Mouse (Mus musculus) MEL (cell line): ENCODE data around the gene Setd5. TPM values are rescaled to one million over a fixed set of nuclear protein-coding genes. Genes with fewer than 3 reads are reported as not detected.
A peak's percentile ranks its signal among the peaks of the same experiment; 100 is the strongest.

ENCODE experiments used
- DNase-seq: peaks from one replicate; pipeline ENCODE4 v3.0.0; 2011; ENCODE audit warnings: low read depth, low spot score
- H3K27ac ChIP-seq: 2 replicates; pipeline ENCODE4 v1.5.1; 2012; ENCODE audit warnings: low read depth, mild to moderate bottlenecking, control low read depth, low read length, moderate library complexity; ENCODE audit not compliant: control insufficient read depth
- H3K27me3 ChIP-seq, 2 experiments: fragments of 150-350 bp in 1 of 2; sonication (generic) in 1 of 2; 2 replicates each; pipeline ENCODE4 v1.6.1; 2012; ENCODE audit warnings: low read length in 2 of 2, mild to moderate bottlenecking in 2 of 2, improper control_type of control experiment in 1 of 2, moderate library complexity in 1 of 2; ENCODE audit not compliant: insufficient read depth in 2 of 2, control insufficient read depth in 1 of 2
- H3K36me3 ChIP-seq, 2 experiments: 2 replicates each; pipeline ENCODE4 v1.6.1; 2012 to 2014; ENCODE audit warnings: low read length in 2 of 2, improper control_type of control experiment in 1 of 2, inconsistent platforms in 1 of 2, mild to moderate bottlenecking in 1 of 2; ENCODE audit not compliant: insufficient read depth in 2 of 2, control insufficient read depth in 1 of 2
- H3K4me1 ChIP-seq, 2 experiments: fragments of 150-350 bp in 1 of 2; sonication (generic) in 1 of 2; 2 replicates each; pipeline ENCODE4 v1.6.1; 2012; ENCODE audit warnings: low read length in 2 of 2, improper control_type of control experiment in 1 of 2, mild to moderate bottlenecking in 1 of 2; ENCODE audit not compliant: insufficient read depth in 2 of 2, control insufficient read depth in 1 of 2
- H3K4me3 ChIP-seq, 2 experiments: fragments of 150-350 bp in 1 of 2; sonication (generic) in 1 of 2; 2 replicates each; pipeline ENCODE4 v1.5.1; 2012; ENCODE audit warnings: low read depth in 2 of 2, low read length in 2 of 2, mild to moderate bottlenecking in 2 of 2, moderate library complexity in 2 of 2, control low read depth in 1 of 2, improper control_type of control experiment in 1 of 2; ENCODE audit not compliant: control insufficient read depth in 1 of 2, insufficient read depth in 1 of 2
- H3K79me2 ChIP-seq: 2 replicates; pipeline ENCODE4 v1.6.1; 2012; ENCODE audit warnings: mild to moderate bottlenecking, low read length, moderate library complexity; ENCODE audit not compliant: control insufficient read depth, poor library complexity, insufficient read depth
- H3K9ac ChIP-seq: 2 replicates; pipeline ENCODE4 v1.6.1; 2012; ENCODE audit warnings: low read depth, mild to moderate bottlenecking, control low read depth, low read length, moderate library complexity; ENCODE audit not compliant: control insufficient read depth, poor library complexity, severe bottlenecking
- H3K9me3 ChIP-seq: fragments of 150-350 bp; sonication (generic); replicated peaks from 2 replicates; pipeline ENCODE4 v1.6.1; 2012; ENCODE audit warnings: mild to moderate bottlenecking, low read length, improper control_type of control experiment, moderate library complexity; ENCODE audit not compliant: insufficient read depth
- CHD1 ChIP-seq: IDR thresholded peaks from 2 replicates; pipeline ENCODE4 v1.6.1; 2012; ENCODE audit warnings: low read depth, mild to moderate bottlenecking, inconsistent platforms, low read length, improper control_type of control experiment
- CTCF ChIP-seq, 3 experiments: IDR thresholded peaks in 2 of 3; conservative IDR thresholded peaks in 1 of 3; 2 replicates each; pipeline ENCODE4 v1.5.1; 2011 to 2012; ENCODE audit warnings: low read length in 3 of 3, low read depth in 2 of 3, mild to moderate bottlenecking in 2 of 3, improper control_type of control experiment in 1 of 3, inconsistent platforms in 1 of 3, mixed read lengths in 1 of 3, moderate library complexity in 1 of 3; ENCODE audit not compliant: control insufficient read depth in 1 of 3, insufficient read depth in 1 of 3, poor library complexity in 1 of 3, severe bottlenecking in 1 of 3
- E2F4 ChIP-seq: IDR thresholded peaks from 2 replicates; pipeline ENCODE4 v1.6.1; 2011; ENCODE audit warnings: low read depth, low read length, improper control_type of control experiment, borderline replicate concordance
- GATA1 ChIP-seq: IDR thresholded peaks from 2 replicates; pipeline ENCODE4 v1.6.1; 2011; ENCODE audit warnings: low read depth, low read length, improper control_type of control experiment
- JUND ChIP-seq: IDR thresholded peaks from 2 replicates; pipeline ENCODE4 v1.6.1; 2011; ENCODE audit warnings: low read depth, mild to moderate bottlenecking, improper control_type of control experiment, low read length
- KAT2A ChIP-seq: conservative IDR thresholded peaks from 2 replicates; pipeline ENCODE4 v1.6.1; 2012; ENCODE audit warnings: low read depth, low read length, improper control_type of control experiment, inconsistent platforms
- MAX ChIP-seq: IDR thresholded peaks from 2 replicates; pipeline ENCODE4 v1.6.1; 2011; ENCODE audit warnings: low read length, improper control_type of control experiment
- MAZ ChIP-seq: IDR thresholded peaks from 2 replicates; pipeline ENCODE4 v1.6.1; 2012; ENCODE audit warnings: low read depth, mild to moderate bottlenecking, inconsistent platforms, low read length, improper control_type of control experiment
- MYB ChIP-seq: IDR thresholded peaks from 2 replicates; pipeline ENCODE4 v1.6.1; 2011; ENCODE audit warnings: mild to moderate bottlenecking, low read depth, low read length, improper control_type of control experiment
- NELFE ChIP-seq: IDR thresholded peaks from 2 replicates; pipeline ENCODE4 v1.6.1; 2011; ENCODE audit warnings: low read depth, low read length, improper control_type of control experiment
- RCOR1 ChIP-seq: IDR thresholded peaks from 2 replicates; pipeline ENCODE4 v1.6.1; 2012; ENCODE audit warnings: low read depth, mild to moderate bottlenecking, inconsistent platforms, low read length, improper control_type of control experiment
- SMC3 ChIP-seq: IDR thresholded peaks from 2 replicates; pipeline ENCODE4 v1.6.1; 2011; ENCODE audit warnings: low read depth, low read length, improper control_type of control experiment
- ZNF384 ChIP-seq: IDR thresholded peaks from 2 replicates; pipeline ENCODE4 v1.6.1; 2012; ENCODE audit warnings: low read depth, mild to moderate bottlenecking, inconsistent platforms, low read length, improper control_type of control experiment
- polyA plus RNA-seq, 2 experiments: library from polyadenylated mRNA; stranded (reverse) in 1 of 2; unstranded in 1 of 2; fragments of >175 nt in 1 of 2; fragments of >200 nt in 1 of 2; gene quantifications; 2 replicates each; pipeline versions ENCODE4 v1.2.1 to v1.2.4; 2012; ENCODE audit warnings: low replicate concordance in 2 of 2, low read depth in 1 of 2; ENCODE audit not compliant: insufficient read length in 2 of 2, insufficient read depth in 1 of 2, missing spikeins in 1 of 2
- total RNA-seq: library from RNA; depleted of rRNA; stranded (reverse); fragments of 300-350 nt; gene quantifications from 2 replicates; pipeline ENCODE4 v1.2.3, GENCODE M21; 2012

The Setd5 gene
- total and polyA plus RNA-seq, 3 experiments, result 43.5 to 185 (median 80.2) TPM

- Histone ChIP-seq H3K36me3 (no peaks in the 10 kb centered on the region), H3K4me1 (no peaks in the 10 kb centered on the region), H3K4me3 (no peak overlapping the region), H3K27ac (no peak overlapping the region), H3K9me3 (no peaks in the 10 kb centered on the region), H3K79me2 (no peaks in the 10 kb centered on the region), H3K9ac (no peak overlapping the region), H3K27me3 (peaks cover 2 to 8% of the 10 kb centered on the region in 2 experiments; a peak in 3 of 4 replicates)
- TF ChIP-seq SMC3 (no peak), GATA1 (no peak), MYB (no peak), KAT2A (no peak), JUND (no peak)
- no peak for DNase-seq
Observed at GRCm38 (mm10) chr6:113030553-113030952, 46.6 kb upstream of the Setd5 start.

DNA sequence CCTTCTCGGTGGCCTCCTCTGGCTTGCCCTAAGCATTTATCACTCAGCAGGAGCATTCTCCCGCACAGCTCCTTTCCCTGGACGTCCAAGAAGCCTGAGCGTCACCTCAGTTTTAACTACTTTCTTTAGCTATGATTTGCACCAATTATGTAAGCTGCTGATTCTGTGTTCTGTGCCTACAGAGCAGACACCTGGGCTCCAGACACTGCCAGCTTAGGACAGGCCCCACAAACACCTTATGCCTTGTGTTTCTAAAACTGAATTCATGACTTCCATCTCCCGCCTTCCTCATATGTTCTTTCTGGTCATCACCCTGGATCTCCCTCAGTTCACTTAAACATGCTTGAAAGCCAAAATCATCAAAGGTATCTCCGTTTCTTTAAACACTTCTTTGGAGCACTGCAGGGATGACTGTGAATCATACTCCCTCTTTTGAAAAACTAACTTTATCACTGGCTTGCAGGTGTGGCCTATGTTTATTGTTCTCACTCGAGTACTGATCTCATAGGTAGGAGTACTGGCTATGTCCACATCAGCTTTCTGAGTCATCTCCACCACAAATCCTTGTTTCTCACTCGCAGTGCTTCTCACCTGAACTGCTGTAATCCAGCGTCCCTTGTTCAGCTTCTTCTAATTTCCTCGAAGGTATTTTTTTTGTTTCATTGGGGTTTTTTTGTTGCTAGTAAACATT lies 46.0 kb upstream of the Setd5 start:
- Histone ChIP-seq H3K27me3 (peaks cover under 1 to 5% of the 10 kb centered on the region in 2 experiments; a peak in 3 of 4 replicates), H3K4me3 (no peak overlapping the region), H3K4me1 (no peaks in the 10 kb centered on the region)
- no peak for DNase-seq
- TF ChIP-seq ZNF384 (no peak), KAT2A (no peak), NELFE (no peak), MAX (no peak), CHD1 (no peak)
- TF ChIP-seq, all 39 proteins: peak for 0
- Histone ChIP-seq H3K9me3 (no peaks in the 10 kb centered on the region), H3K9ac (no peak overlapping the region), H3K36me3 (no peaks in the 10 kb centered on the region), H3K27ac (no peak overlapping the region), H3K79me2 (no peaks in the 10 kb centered on the region)

DNA sequence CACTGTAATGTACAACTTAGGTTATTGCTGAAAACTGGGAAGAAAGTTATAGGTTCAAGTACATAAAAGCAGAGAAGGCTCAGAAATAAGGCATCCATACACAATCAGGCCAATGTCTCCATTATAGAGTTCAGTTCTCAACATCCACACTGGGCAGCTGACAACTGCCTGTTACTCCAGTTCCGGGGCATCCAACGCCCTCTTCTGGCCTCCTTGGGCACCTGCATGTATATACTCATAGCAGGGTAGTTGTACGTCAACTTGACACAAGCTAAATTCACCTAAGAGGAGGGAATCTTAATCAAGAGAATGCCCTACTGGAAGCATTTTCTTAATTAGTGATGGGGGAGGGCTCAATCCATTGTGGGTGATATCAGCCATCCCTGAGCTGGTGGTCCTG lies 45.0 kb upstream of the Setd5 start:
- H3K27me3 ChIP-seq, result peaks cover 0 to 2% of the 10 kb centered on the region in 2 experiments; a peak in 1 of 4 replicates
- no peak overlapping the region for H3K27ac ChIP-seq
- DNase-seq, result no peak
- H3K79me2 ChIP-seq, result no peaks in the 10 kb centered on the region
- H3K36me3 ChIP-seq, result peaks cover 0 to under 1% of the 10 kb centered on the region in 2 experiments; a peak in 1 of 4 replicates
- no peaks in the 10 kb centered on the region; a peak in 1 of 4 replicates for H3K4me1 ChIP-seq
- H3K4me3 ChIP-seq, result no peak overlapping the region
- no peak overlapping the region for H3K9ac ChIP-seq
- H3K9me3 ChIP-seq, result no peaks in the 10 kb centered on the region
- TF ChIP-seq CTCF (IDR thresholded peaks at IDR 0.05 in 2 of 3, conservative IDR thresholded peaks at IDR 0.05 in 1 of 3; ENCODE audit: control insufficient read depth in 1 of 3, insufficient read depth in 1 of 3, low read depth in 2 of 3, low read length in 3 of 3, poor library complexity in 1 of 3, severe bottlenecking in 1 of 3) (peak; percentile 28 to 35 (median 33); a peak in 5 of 6 replicates), RCOR1 (no peak), MAZ (no peak), E2F4 (no peak)
